Mouse (Mus musculus) megakaryocyte, embryonic 14.5 days (primary cell): ENCODE measurements around the gene Dus3l.

Experiments
- FLI1 ChIP-seq: IDR thresholded peaks from 2 replicates; pipeline ENCODE4 v1.6.1; 2012; ENCODE audit warnings: low read length, inconsistent platforms, mixed read lengths
- GATA1 ChIP-seq: IDR thresholded peaks from 3 replicates; pipeline ENCODE4 v1.6.1; 2012; ENCODE audit warnings: mixed read lengths, low read length, inconsistent platforms, borderline replicate concordance

GRCm38 (mm10) chr17:56716655-56717362 is 47.7 kb upstream of the Dus3l start:
- TF ChIP-seq GATA1 (no peak), FLI1 (no peak)
